Mouse (Mus musculus) testis, adult 2 months (tissue): ENCODE results near the gene Filip1l.

Experiments used
- CTCF ChIP-seq: fragments of 200-500 bp; IDR thresholded peaks from 2 replicates; pipeline ENCODE4 v1.5.1; 2012; ENCODE audit warnings: low read depth, mild to moderate bottlenecking, inconsistent platforms, low read length, moderate library complexity; ENCODE audit not compliant: control insufficient read depth, insufficient read depth, insufficient replicate concordance
- POLR2A ChIP-seq: fragments of 200-500 bp; IDR thresholded peaks from 2 replicates; pipeline ENCODE4 v1.6.1; 2012; ENCODE audit warnings: low read depth, mild to moderate bottlenecking, inconsistent platforms, low read length, moderate library complexity; ENCODE audit not compliant: control insufficient read depth

- TF ChIP-seq CTCF, result peak; percentile 14; the same call in 1 of the 2 replicates
- no peak for TF ChIP-seq POLR2A
These were observed 258.9 kb downstream of the Filip1l start for GRCm38 (mm10) chr16:57611768-57612167.
